Mouse (Mus musculus) lung, adult 2 months (tissue): Measurements from ENCODE around the gene Maip1. TPM values are rescaled to one million over a fixed set of nuclear protein-coding genes. Genes with fewer than 3 reads are reported as not detected.

Experiments
- DNase-seq: peaks from one replicate; pipeline ENCODE4 v3.0.0; 2022
- H3K4me1 ChIP-seq: fragments of 200-500 bp; 2 replicates; pipeline ENCODE4 v1.6.1; 2011; ENCODE audit warnings: low read length; ENCODE audit not compliant: control insufficient read depth, insufficient read depth
- H3K4me3 ChIP-seq: fragments of 200-500 bp; replicated peaks from 2 replicates; pipeline ENCODE3; 2011; ENCODE audit warnings: low read depth, mild to moderate bottlenecking, control low read depth, low read length; ENCODE audit errors: extremely low read depth
- CTCF ChIP-seq: fragments of 200-500 bp; IDR thresholded peaks from 2 replicates; pipeline ENCODE4 v1.5.1; 2011; ENCODE audit warnings: mild to moderate bottlenecking, low read length, control low read depth; ENCODE audit not compliant: insufficient read depth
- POLR2A ChIP-seq: fragments of 200-500 bp; IDR thresholded peaks from 2 replicates; pipeline ENCODE4 v1.6.1; 2011; ENCODE audit warnings: low read depth, mild to moderate bottlenecking, control low read depth, low read length, borderline replicate concordance; ENCODE audit errors: extremely low read depth
- WGBS: fragments of 180-500 bp; shearing (Covaris S2); methylation state at CpG from one replicate; pipeline ENCODE4 v1.1.7; 2018; 5-methylcytosine and 5-hydroxymethylcytosine counted together
- polyA plus RNA-seq: library from polyadenylated mRNA; depleted of rRNA; stranded (reverse); fragments of >200 nt; gene quantifications from 2 replicates; pipeline ENCODE4 v1.2.3, GENCODE M21; 2012; rRNA removed

Gene Maip1
- polyA plus RNA-seq, 1 experiment = 4.7 TPM

GRCm38 (mm10) chr1:57460305-57460940 is 54.3 kb downstream of the Maip1 start:
- TF ChIP-seq CTCF (no peak), POLR2A (no peak)
- H3K4me1 ChIP-seq = no peaks in the 10 kb centered on the region
- no peak for DNase-seq
- H3K4me3 ChIP-seq = no peak overlapping the region
- WGBS = 71% methylated on average over 6 of the region's 6 CpGs

Other genes with a start within 250 kb of the Maip1 start
- 6.8 and 16.0 TPM in 2 replicates for gene 1700066M21Rik, start 28.7 kb upstream of the Maip1 start, polyA plus RNA-seq
- 3.0 and 4.5 TPM in 2 replicates for gene Tyw5, start 773 bp downstream of the Maip1 start, polyA plus RNA-seq